In genomic region chr2:48629106-48630050, GRCm38 (mm10) we compare ENCODE assay signal across 15 mouse cellular contexts.
DNase-seq lines count a peak whose midpoint lies in the region; ATAC-seq lines count a peak whose summit lies in the region.
"Had no signal": no experiment of that assay in that cellular context is flagged by ENCODE, and none has a peak within 500 bp of the region (broad histone marks: within the 10 kb centered on the region; RNA-seq: fewer than 3 reads in every experiment).

No protein-coding gene starts in this region.

- no peak overlapping the region for H3K9ac ChIP-seq in forebrain, embryonic 15.5 days (replicated peaks)
- no peak overlapping the region for H3K9ac ChIP-seq in hindbrain, embryonic 16.5 days (ENCODE audit: low read depth, low read length)
- H3K9ac ChIP-seq in neural tube, embryonic 13.5 days, result no peak overlapping the region
- H3K9ac ChIP-seq in intestine, embryonic 15.5 days, result no peak overlapping the region
- H3K9ac ChIP-seq: limb, embryonic 13.5 days; liver, postnatal 0 days had no signal

- DNase-seq in forebrain, embryonic 10.5 days (ENCODE audit: extremely low spot score, low spot score), result no peak
- no peak for DNase-seq in cerebellum, adult 18-20 months
- DNase-seq in liver, result no peak
- DNase-seq: adrenal gland, adult 8-10 months; cerebellum, adult 8-10 months; kidney, adult 8-10 months; layer of hippocampus, postnatal 36 days; liver, postnatal 0 days; right cerebral cortex, postnatal 25 days had no signal

- WGBS in forebrain, embryonic 10.5 days, result 64% methylated on average over 9 of the region's 9 CpGs
- WGBS in forebrain, embryonic 15.5 days, result 24% methylated on average over 9 of the region's 9 CpGs
- 34% methylated on average over 9 of the region's 9 CpGs for WGBS in hindbrain, embryonic 16.5 days
- WGBS in neural tube, embryonic 13.5 days, result 27% methylated on average over 9 of the region's 9 CpGs
- 65% methylated on average over 9 of the region's 9 CpGs for WGBS in intestine, embryonic 15.5 days

- no peaks in the 10 kb centered on the region for H3K27me3 ChIP-seq in forebrain, embryonic 10.5 days (ENCODE audit: poor library complexity, severe bottlenecking)
- H3K27me3 ChIP-seq in forebrain, embryonic 15.5 days, result no peaks in the 10 kb centered on the region
- no peaks in the 10 kb centered on the region; the same call in 1 of the 2 replicates for H3K27me3 ChIP-seq in hindbrain, embryonic 16.5 days (replicated peaks; ENCODE audit: control insufficient read depth, insufficient read depth, low read length)
- no peaks in the 10 kb centered on the region; the same call in 1 of the 2 replicates for H3K27me3 ChIP-seq in neural tube, embryonic 13.5 days
- H3K27me3 ChIP-seq in intestine, embryonic 15.5 days (replicated peaks), result no peaks in the 10 kb centered on the region
- H3K27me3 ChIP-seq: limb, embryonic 13.5 days had no signal

- H3K4me1 ChIP-seq in forebrain, embryonic 10.5 days, result peaks cover 33% of the 10 kb centered on the region
- peaks cover 20% of the 10 kb centered on the region for H3K4me1 ChIP-seq in forebrain, embryonic 15.5 days
- H3K4me1 ChIP-seq in hindbrain, embryonic 16.5 days (ENCODE audit: control insufficient read depth, insufficient read depth, low read depth, low read length), result peaks cover 3% of the 10 kb centered on the region; the same call in 1 of the 2 replicates
- H3K4me1 ChIP-seq in neural tube, embryonic 13.5 days (replicated peaks), result peaks cover 15% of the 10 kb centered on the region
- H3K4me1 ChIP-seq in intestine, embryonic 15.5 days (replicated peaks), result no peaks in the 10 kb centered on the region

- H3K4me3 ChIP-seq in forebrain, embryonic 10.5 days, result no peak overlapping the region
- H3K4me3 ChIP-seq in forebrain, embryonic 15.5 days, result no peak overlapping the region
- no peak overlapping the region for H3K4me3 ChIP-seq in hindbrain, embryonic 16.5 days (ENCODE audit: low read length)
- no peak overlapping the region for H3K4me3 ChIP-seq in neural tube, embryonic 13.5 days
- H3K4me3 ChIP-seq in intestine, embryonic 15.5 days (replicated peaks), result no peak overlapping the region
- H3K4me3 ChIP-seq: limb, embryonic 13.5 days had no signal

- ATAC-seq in forebrain, embryonic 15.5 days (replicated peaks), result peak; percentile 60; the same call in 1 of the 2 replicates
- peak; percentile 67; the same call in 1 of the 2 replicates for ATAC-seq in hindbrain, embryonic 16.5 days
- ATAC-seq in neural tube, embryonic 13.5 days (ENCODE audit: low read depth), result peak; percentile 73
- ATAC-seq in intestine, embryonic 15.5 days, result no peak
- ATAC-seq: liver, postnatal 0 days had no signal

- H3K4me2 ChIP-seq in forebrain, embryonic 15.5 days (replicated peaks), result peak overlapping the region; percentile 19; the same call in 1 of the 2 replicates
- H3K4me2 ChIP-seq in hindbrain, embryonic 16.5 days (ENCODE audit: low read length), result peak overlapping the region; percentile 19
- H3K4me2 ChIP-seq in neural tube, embryonic 13.5 days, result peak overlapping the region; percentile 19
- no peak overlapping the region for H3K4me2 ChIP-seq in intestine, embryonic 15.5 days (replicated peaks)
- H3K4me2 ChIP-seq: limb, embryonic 13.5 days had no signal

- H3K36me3 ChIP-seq in forebrain, embryonic 10.5 days (replicated peaks), result no peaks in the 10 kb centered on the region
- H3K36me3 ChIP-seq in forebrain, embryonic 15.5 days, result no peaks in the 10 kb centered on the region
- H3K36me3 ChIP-seq in hindbrain, embryonic 16.5 days (ENCODE audit: control insufficient read depth, insufficient read depth, low read length), result no peaks in the 10 kb centered on the region
- H3K36me3 ChIP-seq in neural tube, embryonic 13.5 days, result no peaks in the 10 kb centered on the region
- H3K36me3 ChIP-seq in intestine, embryonic 15.5 days, result no peaks in the 10 kb centered on the region
- H3K36me3 ChIP-seq: G1E; limb, embryonic 13.5 days had no signal

- 0 out of 2 replicates have a peak overlapping the region, but pooled peaks have one; percentile 8 for H3K27ac ChIP-seq in forebrain, embryonic 10.5 days
- H3K27ac ChIP-seq in forebrain, embryonic 15.5 days (replicated peaks), result peak overlapping the region; percentile 47
- H3K27ac ChIP-seq in hindbrain, embryonic 16.5 days (ENCODE audit: low read depth, low read length), result no peak overlapping the region
- peak overlapping the region; percentile 42 for H3K27ac ChIP-seq in neural tube, embryonic 13.5 days (replicated peaks)
- no peak overlapping the region for H3K27ac ChIP-seq in intestine, embryonic 15.5 days
- H3K27ac ChIP-seq: limb, embryonic 13.5 days had no signal

- no peaks in the 10 kb centered on the region for H3K9me3 ChIP-seq in forebrain, embryonic 10.5 days
- no peaks in the 10 kb centered on the region for H3K9me3 ChIP-seq in forebrain, embryonic 15.5 days
- H3K9me3 ChIP-seq in hindbrain, embryonic 16.5 days (ENCODE audit: control insufficient read depth, low read length), result no peaks in the 10 kb centered on the region
- no peaks in the 10 kb centered on the region for H3K9me3 ChIP-seq in neural tube, embryonic 13.5 days
- no peaks in the 10 kb centered on the region for H3K9me3 ChIP-seq in intestine, embryonic 15.5 days
- H3K9me3 ChIP-seq: G1E; limb, embryonic 13.5 days had no signal

Comparison
In these comparisons a context has a peak if more than half of its experiments do, and no peak if none do; other contexts are left out.
1. H3K27ac ChIP-seq: peak in forebrain, embryonic 10.5 days (single experiment), forebrain, embryonic 15.5 days (single experiment) and neural tube, embryonic 13.5 days (single experiment); none in hindbrain, embryonic 16.5 days (single experiment) and intestine, embryonic 15.5 days (single experiment).